Mouse (Mus musculus): ENCODE results near the gene Hsd17b12. TPM values are rescaled to one million over a fixed set of nuclear protein-coding genes. Genes with fewer than 3 reads are reported as not detected.
A peak's percentile ranks its signal among the peaks of the same experiment; 100 is the strongest.

The Hsd17b12 gene
- polyA plus RNA-seq, 1 experiment from 2014 or later, result 138 TPM

DNA sequence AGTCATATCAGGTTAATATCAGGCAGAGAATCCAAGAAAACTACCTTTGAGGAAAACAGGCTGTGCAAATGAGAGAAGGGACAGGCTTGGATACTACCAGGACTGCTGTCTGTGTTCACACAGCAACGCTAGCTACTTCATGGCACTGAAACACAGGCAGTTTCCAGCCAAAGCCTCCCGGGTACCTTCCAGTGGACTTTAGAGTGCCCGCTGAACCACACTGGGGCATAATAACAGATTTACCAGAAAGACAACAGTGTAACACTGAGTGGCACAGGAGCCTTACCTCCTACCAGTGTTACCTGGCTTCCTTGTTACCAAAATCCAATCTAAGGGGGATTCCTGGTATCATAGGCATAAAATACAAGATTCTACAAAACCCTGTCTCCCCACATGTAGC is 115.3 kb downstream of the Hsd17b12 start:
- no peak overlapping the region for H3K27ac ChIP-seq (ENCODE audit: low read depth, low read length)
- WGBS, result 94% methylated on average over 3 of the region's 3 CpGs

DNA sequence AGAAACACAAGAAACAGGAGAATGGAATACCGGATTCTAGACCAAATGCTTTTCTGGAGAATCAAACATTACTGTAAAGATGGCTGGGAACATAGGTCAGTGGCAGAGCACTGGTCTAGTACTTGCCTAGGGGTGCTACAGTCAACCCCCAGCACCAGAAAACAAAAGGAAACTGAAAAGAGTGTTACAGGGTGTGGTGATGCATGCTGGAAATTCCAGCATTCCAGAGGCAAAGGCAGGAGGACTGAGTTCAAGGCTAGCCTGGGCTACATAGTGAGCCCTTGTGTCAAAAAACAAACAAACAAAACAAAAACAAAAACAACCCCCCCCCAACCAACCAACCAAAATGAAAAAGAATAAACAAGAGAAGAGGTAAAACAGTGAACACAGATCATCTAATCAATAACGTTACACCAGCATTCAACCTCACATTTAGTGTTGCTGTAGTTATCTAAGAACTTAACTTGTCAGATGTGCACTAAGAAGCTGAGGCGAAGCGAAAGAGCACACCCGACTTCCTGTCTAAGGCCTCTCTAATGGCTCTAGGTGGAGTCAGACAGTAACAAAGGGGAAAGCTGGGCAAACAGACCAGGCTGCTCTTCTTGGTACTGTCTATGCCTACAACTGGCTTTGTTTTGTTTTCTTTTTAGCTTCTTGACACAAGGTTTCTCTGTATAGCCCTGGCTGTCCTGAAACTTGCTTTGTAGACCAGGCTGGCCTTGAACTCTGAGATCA is 117.2 kb downstream of the Hsd17b12 start:
- no peak for ATAC-seq (ENCODE audit: low read depth)
- H3K9ac ChIP-seq (replicated peaks; ENCODE audit: low read depth, low read length), result no peak overlapping the region
- H3K36me3 ChIP-seq (ENCODE audit: control insufficient read depth, insufficient read depth, low read length), result no peaks in the 10 kb centered on the region
- peaks cover 3% of the 10 kb centered on the region; the same call in 1 of the 2 replicates for H3K4me1 ChIP-seq (ENCODE audit: control insufficient read depth, insufficient read depth, low read length)
- no peak overlapping the region for H3K27ac ChIP-seq (ENCODE audit: low read depth, low read length)
- no peaks in the 10 kb centered on the region for H3K9me3 ChIP-seq (ENCODE audit: control insufficient read depth, low read length)
- WGBS, result 96% methylated on average over 5 of the region's 5 CpGs
- no peaks in the 10 kb centered on the region for H3K27me3 ChIP-seq (ENCODE audit: control insufficient read depth, insufficient read depth, low read length)
- H3K4me2 ChIP-seq (ENCODE audit: low read depth, low read length), result no peak overlapping the region
- H3K4me3 ChIP-seq (ENCODE audit: low read depth, low read length), result no peak overlapping the region

More for the DNA sequence above, 115.3 kb downstream of the Hsd17b12 start:
- H3K4me1 ChIP-seq (ENCODE audit: control insufficient read depth, insufficient read depth, low read length), result peaks cover 3% of the 10 kb centered on the region; the same call in 1 of the 2 replicates
- ATAC-seq (ENCODE audit: low read depth), result no peak
- H3K4me3 ChIP-seq (ENCODE audit: low read depth, low read length), result no peak overlapping the region
- H3K36me3 ChIP-seq (ENCODE audit: control insufficient read depth, insufficient read depth, low read length), result no peaks in the 10 kb centered on the region
- no peak overlapping the region for H3K4me2 ChIP-seq (ENCODE audit: low read depth, low read length)
- H3K9me3 ChIP-seq (ENCODE audit: control insufficient read depth, low read length), result no peaks in the 10 kb centered on the region
- H3K9ac ChIP-seq (replicated peaks; ENCODE audit: low read depth, low read length), result no peak overlapping the region
- H3K27me3 ChIP-seq (ENCODE audit: control insufficient read depth, insufficient read depth, low read length), result no peaks in the 10 kb centered on the region

GRCm38 (mm10) chr2:94035428-94036331 is 122.1 kb downstream of the Hsd17b12 start:
- no peak overlapping the region for H3K4me3 ChIP-seq (ENCODE audit: low read depth, low read length)
- H3K27me3 ChIP-seq (ENCODE audit: control insufficient read depth, insufficient read depth, low read length), result no peaks in the 10 kb centered on the region
- H3K4me2 ChIP-seq (ENCODE audit: low read depth, low read length), result no peak overlapping the region
- H3K4me1 ChIP-seq (ENCODE audit: control insufficient read depth, insufficient read depth, low read length), result no peaks in the 10 kb centered on the region
- ATAC-seq (ENCODE audit: low read depth), result peak; percentile 80; the same call in 1 of the 2 replicates
- 72% methylated on average over 9 of the region's 9 CpGs for WGBS
- H3K36me3 ChIP-seq (ENCODE audit: control insufficient read depth, insufficient read depth, low read length), result no peaks in the 10 kb centered on the region
- H3K9me3 ChIP-seq (ENCODE audit: control insufficient read depth, low read length), result no peaks in the 10 kb centered on the region
- no peak overlapping the region for H3K27ac ChIP-seq (ENCODE audit: low read depth, low read length)
- H3K9ac ChIP-seq (replicated peaks; ENCODE audit: low read depth, low read length), result no peak overlapping the region

GRCm38 (mm10) chr2:94030602-94031001 is 127.2 kb downstream of the Hsd17b12 start:
- Histone ChIP-seq H3K27ac (ENCODE audit: low read depth, low read length) (no peak overlapping the region), H3K9me3 (ENCODE audit: control insufficient read depth, low read length) (no peaks in the 10 kb centered on the region), H3K4me1 (ENCODE audit: control insufficient read depth, insufficient read depth, low read length) (no peaks in the 10 kb centered on the region), H3K9ac (replicated peaks; ENCODE audit: low read depth, low read length) (no peak overlapping the region), H3K27me3 (ENCODE audit: control insufficient read depth, insufficient read depth, low read length) (no peaks in the 10 kb centered on the region), H3K4me3 (ENCODE audit: low read depth, low read length) (no peak overlapping the region), H3K4me2 (ENCODE audit: low read depth, low read length) (no peak overlapping the region), H3K36me3 (ENCODE audit: control insufficient read depth, insufficient read depth, low read length) (no peaks in the 10 kb centered on the region)
- no peak for ATAC-seq (ENCODE audit: low read depth)

GRCm38 (mm10) chr2:94024637-94025036 is 133.1 kb downstream of the Hsd17b12 start:
- no peaks in the 10 kb centered on the region for H3K27me3 ChIP-seq (ENCODE audit: control insufficient read depth, insufficient read depth, low read length)
- WGBS, result 59% methylated on average over 6 of the region's 6 CpGs
- H3K4me3 ChIP-seq (ENCODE audit: low read depth, low read length), result no peak overlapping the region
- H3K4me2 ChIP-seq (ENCODE audit: low read depth, low read length), result no peak overlapping the region
- no peaks in the 10 kb centered on the region for H3K4me1 ChIP-seq (ENCODE audit: control insufficient read depth, insufficient read depth, low read length)
- no peaks in the 10 kb centered on the region for H3K9me3 ChIP-seq (ENCODE audit: control insufficient read depth, low read length)
- no peak for ATAC-seq (ENCODE audit: low read depth)
- H3K27ac ChIP-seq (ENCODE audit: low read depth, low read length), result no peak overlapping the region
- no peaks in the 10 kb centered on the region for H3K36me3 ChIP-seq (ENCODE audit: control insufficient read depth, insufficient read depth, low read length)
- H3K9ac ChIP-seq (replicated peaks; ENCODE audit: low read depth, low read length), result no peak overlapping the region

DNA sequence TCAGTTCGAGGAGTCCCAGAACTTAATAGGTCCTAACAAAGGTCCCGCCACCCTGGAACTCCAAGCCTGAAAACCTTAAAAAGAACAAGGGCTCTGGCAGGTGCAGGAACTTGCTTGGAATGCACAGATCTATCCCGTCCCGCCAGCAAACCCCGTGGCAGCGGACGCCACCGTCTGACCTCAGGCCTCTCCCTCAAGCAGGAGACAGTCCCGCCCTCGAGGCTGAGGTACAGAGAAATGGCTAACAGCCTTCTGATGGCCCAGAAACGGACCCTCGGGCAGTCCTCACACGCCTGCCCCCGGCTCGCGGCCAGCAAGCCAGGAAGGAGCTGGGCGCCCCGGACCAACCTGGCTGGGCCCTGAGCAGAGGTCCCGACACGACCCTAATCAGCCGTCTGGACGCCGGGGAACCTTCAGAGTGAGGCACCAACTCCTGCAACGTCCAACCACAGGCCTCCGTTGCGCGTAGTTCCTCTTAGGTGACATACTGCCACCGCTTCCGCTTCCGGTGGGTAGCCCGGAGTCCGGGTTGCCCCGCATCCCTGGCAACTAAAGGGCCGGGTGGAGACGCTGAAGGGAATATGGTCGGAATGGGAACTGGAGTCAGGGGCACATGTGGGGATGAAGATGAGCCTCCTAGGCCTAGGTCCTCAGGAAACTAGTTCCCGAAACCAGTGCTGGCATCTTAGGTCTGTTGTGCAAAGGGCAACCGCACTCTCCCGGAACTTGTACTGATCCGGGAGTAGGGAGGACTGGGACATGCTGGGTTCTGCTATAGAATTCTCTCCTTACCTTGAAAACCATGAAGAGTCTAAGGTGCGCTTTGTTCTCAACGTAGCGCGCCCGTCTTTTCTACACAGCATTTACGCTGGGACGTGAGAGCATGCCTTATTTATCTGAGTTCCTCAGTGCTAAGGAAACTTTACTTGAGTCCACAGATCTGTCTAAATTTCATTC is 147.2 kb downstream of the Hsd17b12 start, which contains the start of gene Alkbh3:
Alkbh3 (minus strand) TSS at position 473 of the 957 bp plus-strand sequence.
- Histone ChIP-seq H3K4me3 (ENCODE audit: low read depth, low read length) (peak within 1 kb of the TSS; percentile 79), H3K9ac (replicated peaks; ENCODE audit: low read depth, low read length) (peak within 1 kb of the TSS; percentile 79), H3K4me2 (ENCODE audit: low read depth, low read length) (peak within 1 kb of the TSS; percentile 81), H3K36me3 (ENCODE audit: control insufficient read depth, insufficient read depth, low read length) (0 out of 2 replicates have a peak, but pooled peaks cover 3% of the 10 kb centered on the region), H3K27ac (ENCODE audit: low read depth, low read length) (peak within 1 kb of the TSS; percentile 44; the same call in 1 of the 2 replicates), H3K9me3 (ENCODE audit: control insufficient read depth, low read length) (no peaks in the 10 kb centered on the region), H3K4me1 (ENCODE audit: control insufficient read depth, insufficient read depth, low read length) (peaks cover 6% of the 10 kb centered on the region), H3K27me3 (ENCODE audit: control insufficient read depth, insufficient read depth, low read length) (no peaks in the 10 kb centered on the region)
- WGBS, result 6% methylated on average over 47 of the region's 47 CpGs
- ATAC-seq (ENCODE audit: low read depth), result peak; percentile 100

- no peak overlapping the region for H3K9ac ChIP-seq (replicated peaks; ENCODE audit: low read depth, low read length)
- peak; percentile 85; the same call in 1 of the 2 replicates for ATAC-seq (ENCODE audit: low read depth)
- no peak overlapping the region for H3K4me3 ChIP-seq (ENCODE audit: low read depth, low read length)
- no peaks in the 10 kb centered on the region for H3K9me3 ChIP-seq (ENCODE audit: control insufficient read depth, low read length)
- H3K27ac ChIP-seq (ENCODE audit: low read depth, low read length), result no peak overlapping the region
- H3K4me1 ChIP-seq (ENCODE audit: control insufficient read depth, insufficient read depth, low read length), result no peaks in the 10 kb centered on the region
- H3K36me3 ChIP-seq (ENCODE audit: control insufficient read depth, insufficient read depth, low read length), result peaks cover 26% of the 10 kb centered on the region
- H3K4me2 ChIP-seq (ENCODE audit: low read depth, low read length), result no peak overlapping the region
- 4% methylated on average over 2 of the region's 2 CpGs for WGBS
- no peaks in the 10 kb centered on the region for H3K27me3 ChIP-seq (ENCODE audit: control insufficient read depth, insufficient read depth, low read length)
These were observed 155.4 kb downstream of the Hsd17b12 start for GRCm38 (mm10) chr2:94002331-94002730.

DNA sequence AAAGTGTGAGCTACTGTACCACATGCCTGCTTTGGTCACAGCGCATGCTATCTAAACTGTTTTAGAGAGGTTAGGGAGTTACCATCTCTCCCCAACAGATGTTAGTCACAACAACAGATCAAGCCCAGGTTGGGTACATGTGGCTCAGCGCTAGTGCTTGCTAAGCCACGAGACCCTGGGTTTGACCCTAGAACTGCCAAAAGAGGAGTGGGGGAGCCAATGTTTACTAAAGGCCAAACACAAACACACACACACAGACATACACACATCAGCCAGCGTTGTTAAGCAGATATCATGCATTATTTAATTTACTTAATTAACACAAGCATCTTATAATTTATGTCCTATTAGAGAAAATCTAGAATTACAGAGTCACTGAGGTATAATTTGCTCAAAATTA is 155.8 kb downstream of the Hsd17b12 start:
- Histone ChIP-seq H3K27ac (ENCODE audit: low read depth, low read length) (no peak overlapping the region), H3K4me1 (ENCODE audit: control insufficient read depth, insufficient read depth, low read length) (no peaks in the 10 kb centered on the region), H3K36me3 (ENCODE audit: control insufficient read depth, insufficient read depth, low read length) (peaks cover 26% of the 10 kb centered on the region), H3K9me3 (ENCODE audit: control insufficient read depth, low read length) (no peaks in the 10 kb centered on the region), H3K4me3 (ENCODE audit: low read depth, low read length) (no peak overlapping the region), H3K9ac (replicated peaks; ENCODE audit: low read depth, low read length) (no peak overlapping the region), H3K27me3 (ENCODE audit: control insufficient read depth, insufficient read depth, low read length) (no peaks in the 10 kb centered on the region), H3K4me2 (ENCODE audit: low read depth, low read length) (no peak overlapping the region)
- 87% methylated on average over 4 of the region's 4 CpGs for WGBS
- peak; percentile 41; the same call in 1 of the 2 replicates for ATAC-seq (ENCODE audit: low read depth)
